Mouse (Mus musculus) bone marrow macrophage, adult 2 months (primary cell): Measurements from ENCODE around the gene Dlx3.

Experiments
- CTCF ChIP-seq: IDR thresholded peaks from 2 replicates; pipeline ENCODE4 v1.5.1; 2012; ENCODE audit warnings: low read depth, mild to moderate bottlenecking, low read length, moderate library complexity
- POLR2A ChIP-seq: IDR thresholded peaks from 2 replicates; pipeline ENCODE4 v1.6.1; 2012; ENCODE audit warnings: mild to moderate bottlenecking, low read depth, low read length, borderline replicate concordance

GRCm38 (mm10) chr11:95139871-95140270 lies 20.0 kb downstream of the Dlx3 start:
- TF ChIP-seq CTCF (no peak), POLR2A (no peak)
